Mouse (Mus musculus) hindbrain, postnatal 0 days (tissue): ENCODE data around the gene Spin1. TPM values are rescaled to one million over a fixed set of nuclear protein-coding genes. Genes with fewer than 3 reads are reported as not detected.

Experiments used
- ATAC-seq: fragments of 200-750 bp; cut with Nextera tagmentation; 2 replicates; pipeline ENCODE4 v1.8.0; 2017; ENCODE audit warnings: mild to moderate bottlenecking, moderate TSS enrichment, moderate library complexity
- DNase-seq: peaks from one replicate; pipeline ENCODE4 v3.0.0-alpha.2; 2015; ENCODE audit warnings: low spot score
- H3K27ac ChIP-seq: fragments of 300-500 bp; sonication (generic); 2 replicates; pipeline ENCODE4 v1.5.1; 2014; ENCODE audit warnings: mild to moderate bottlenecking
- H3K27me3 ChIP-seq: fragments of 300-500 bp; sonication (generic); 2 replicates; pipeline ENCODE4 v1.6.1; 2014; ENCODE audit warnings: low read length, mixed read lengths; ENCODE audit not compliant: insufficient read depth
- H3K36me3 ChIP-seq: fragments of 300-500 bp; sonication (generic); 2 replicates; pipeline ENCODE4 v1.6.1; 2014; ENCODE audit warnings: low read length, mixed read lengths; ENCODE audit not compliant: insufficient read depth
- H3K4me1 ChIP-seq: fragments of 300-500 bp; sonication (generic); 2 replicates; pipeline ENCODE4 v1.6.1; 2014; ENCODE audit warnings: antibody characterized with exemption, low read length, mixed read lengths; ENCODE audit not compliant: insufficient read depth
- H3K4me2 ChIP-seq: fragments of 300-500 bp; sonication (generic); 2 replicates; pipeline ENCODE4 v1.6.1; 2014; ENCODE audit warnings: low read depth, mild to moderate bottlenecking, low read length, moderate library complexity, mixed read lengths
- H3K4me3 ChIP-seq: fragments of 300-500 bp; sonication (generic); 2 replicates; pipeline ENCODE4 v1.5.1; 2014; ENCODE audit warnings: low read length
- H3K9ac ChIP-seq: fragments of 300-500 bp; sonication (generic); replicated peaks from 2 replicates; pipeline ENCODE4 v1.6.1; 2014; ENCODE audit warnings: mild to moderate bottlenecking, low read length, moderate library complexity, mixed read lengths
- H3K9me3 ChIP-seq: fragments of 300-500 bp; sonication (generic); 2 replicates; pipeline ENCODE4 v1.6.1; 2016; ENCODE audit warnings: low read length, mixed read lengths
- CTCF ChIP-seq: IDR thresholded peaks from 2 replicates; pipeline ENCODE4 v1.5.1; 2016; ENCODE audit warnings: antibody characterized with exemption, control low read depth, low read depth
- WGBS: fragments of 180-500 bp; shearing (Covaris S2); extraction: QIAGEN DNeasy Blood & Tissue Kit; methylation state at CpG from one replicate; pipeline ENCODE4 v1.1.7; 2014; 5-methylcytosine and 5-hydroxymethylcytosine counted together
- polyA plus RNA-seq: library from polyadenylated mRNA; unstranded; fragments of >200 nt; fragmentation: Nextera tagmentation; extraction: Ambion mirVana; gene quantifications from 2 replicates; pipeline ENCODE4 v1.2.1, GENCODE M21; 2015
- total RNA-seq: library from RNA; depleted of rRNA; stranded (reverse); fragments of >200 nt; gene quantifications from 2 replicates; pipeline ENCODE4 v1.2.3, GENCODE M21; 2014

Spin1 gene
- total and polyA plus RNA-seq, 2 experiments from 2014 or later, result 131 to 174 TPM

DNA sequence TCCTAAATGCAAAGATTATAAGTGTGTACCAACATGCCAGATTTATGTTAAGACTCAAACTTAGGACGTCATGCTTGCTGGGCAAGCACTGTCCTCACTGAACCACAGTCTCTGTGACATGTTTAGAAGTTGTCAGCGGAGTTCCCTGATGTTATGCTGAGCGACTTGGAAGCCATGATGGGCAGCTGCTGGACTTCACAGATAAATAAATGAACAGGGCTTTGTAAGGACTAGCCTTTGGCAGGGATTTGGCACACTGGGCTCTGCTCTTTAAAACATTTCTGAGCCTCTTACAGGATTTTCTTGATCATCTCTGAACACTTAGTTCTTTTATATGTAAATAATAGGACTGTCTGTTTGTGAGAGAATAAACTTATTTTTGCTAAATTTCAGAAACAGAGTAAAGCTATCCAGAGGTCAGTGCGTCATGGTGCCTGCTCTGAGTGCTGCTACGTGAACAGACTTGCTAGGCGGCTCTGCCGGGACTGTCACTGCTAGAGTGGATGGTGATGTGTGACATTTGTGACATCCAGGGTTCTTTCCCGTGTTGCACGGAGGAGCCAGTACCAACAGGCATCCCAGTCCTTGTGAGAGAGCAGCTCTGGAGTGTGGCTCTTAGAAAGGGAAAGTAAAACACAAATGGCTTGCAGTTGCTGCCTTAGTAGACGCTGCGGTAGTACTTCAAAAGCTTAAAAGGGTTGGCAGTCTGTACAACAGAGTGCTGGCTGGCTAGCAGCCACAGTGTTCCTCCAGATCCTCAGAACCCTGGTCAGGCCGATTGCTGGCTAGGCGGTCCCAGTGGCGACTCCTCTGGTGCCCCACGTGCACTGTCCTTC lies 54.7 kb downstream of the Spin1 start:
- peak; percentile 61; the same call in 1 of the 2 replicates for ATAC-seq
- H3K27me3 ChIP-seq, result no peaks in the 10 kb centered on the region
- no peak overlapping the region for H3K9ac ChIP-seq
- H3K4me1 ChIP-seq, result no peaks in the 10 kb centered on the region
- H3K36me3 ChIP-seq, result peaks cover 8% of the 10 kb centered on the region; the same call in 1 of the 2 replicates
- no peak overlapping the region for H3K4me3 ChIP-seq
- no peaks in the 10 kb centered on the region for H3K9me3 ChIP-seq
- DNase-seq, result peak; percentile 48
- no peak for TF ChIP-seq CTCF
- no peak overlapping the region for H3K27ac ChIP-seq
- no peak overlapping the region for H3K4me2 ChIP-seq
- 73% methylated on average over 15 of the region's 15 CpGs for WGBS

- Histone ChIP-seq H3K9ac (no peak overlapping the region), H3K36me3 (peaks cover 7% of the 10 kb centered on the region; the same call in 1 of the 2 replicates), H3K4me2 (no peak overlapping the region), H3K4me3 (no peak overlapping the region), H3K27me3 (no peaks in the 10 kb centered on the region), H3K27ac (no peak overlapping the region), H3K4me1 (no peaks in the 10 kb centered on the region), H3K9me3 (no peaks in the 10 kb centered on the region)
- ATAC-seq (no peak), DNase-seq (no peak)
- no peak for TF ChIP-seq CTCF
- WGBS, result 87% methylated on average over 6 of the region's 6 CpGs
These were observed 55.3 kb downstream of the Spin1 start for GRCm38 (mm10) chr13:51156014-51156386.

- Histone ChIP-seq H3K9me3 (no peaks in the 10 kb centered on the region), H3K9ac (no peak overlapping the region), H3K4me2 (no peak overlapping the region), H3K36me3 (peaks cover 7% of the 10 kb centered on the region; the same call in 1 of the 2 replicates), H3K4me3 (no peak overlapping the region), H3K27me3 (no peaks in the 10 kb centered on the region), H3K27ac (no peak overlapping the region), H3K4me1 (no peaks in the 10 kb centered on the region)
- WGBS, result 78% methylated on average over 3 of the region's 3 CpGs
- DNase-seq (no peak), ATAC-seq (no peak)
- no peak for TF ChIP-seq CTCF
These were observed 56.6 kb downstream of the Spin1 start for GRCm38 (mm10) chr13:51157291-51157690.

- no peak overlapping the region for H3K4me3 ChIP-seq
- WGBS, result 78% methylated on average over 2 of the region's 2 CpGs
- H3K9ac ChIP-seq, result no peak overlapping the region
- H3K9me3 ChIP-seq, result no peaks in the 10 kb centered on the region
- DNase-seq (no peak), ATAC-seq (no peak)
- H3K36me3 ChIP-seq, result no peaks in the 10 kb centered on the region
- no peak for TF ChIP-seq CTCF
- no peak overlapping the region for H3K4me2 ChIP-seq
- H3K27ac ChIP-seq, result no peak overlapping the region
- no peaks in the 10 kb centered on the region for H3K27me3 ChIP-seq
- no peaks in the 10 kb centered on the region for H3K4me1 ChIP-seq
These were observed 61.0 kb downstream of the Spin1 start for GRCm38 (mm10) chr13:51161672-51162071.

DNA sequence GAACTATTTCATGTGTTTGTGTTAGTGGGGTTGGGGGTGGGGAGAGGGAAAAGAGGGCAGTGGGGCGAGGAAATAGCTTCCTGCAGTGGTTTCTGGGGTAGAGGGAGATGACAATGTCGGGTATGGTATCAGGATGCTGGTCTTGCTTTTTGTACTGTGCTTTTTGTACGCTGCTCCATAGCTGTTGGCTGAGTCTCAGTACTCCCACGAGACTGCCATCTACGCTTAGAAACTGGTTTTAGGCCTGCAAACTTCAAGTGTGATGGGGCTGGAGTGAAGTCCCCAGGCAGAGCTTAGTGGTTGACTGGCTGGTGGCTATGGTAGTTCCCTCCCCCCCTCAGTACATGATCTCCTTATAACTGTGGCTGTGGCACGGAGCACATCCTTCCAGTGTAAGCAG lies 61.6 kb downstream of the Spin1 start:
- ATAC-seq (no peak), DNase-seq (no peak)
- Histone ChIP-seq H3K9ac (no peak overlapping the region), H3K36me3 (no peaks in the 10 kb centered on the region), H3K4me3 (no peak overlapping the region), H3K27me3 (no peaks in the 10 kb centered on the region), H3K9me3 (no peaks in the 10 kb centered on the region), H3K4me1 (no peaks in the 10 kb centered on the region), H3K4me2 (no peak overlapping the region), H3K27ac (no peak overlapping the region)
- WGBS, result 84% methylated on average over 6 of the region's 6 CpGs
- no peak for TF ChIP-seq CTCF

GRCm38 (mm10) chr13:51166711-51167110 lies 66.0 kb downstream of the Spin1 start:
- Histone ChIP-seq H3K4me3 (no peak overlapping the region), H3K9me3 (no peaks in the 10 kb centered on the region), H3K36me3 (no peaks in the 10 kb centered on the region), H3K27me3 (no peaks in the 10 kb centered on the region), H3K9ac (no peak overlapping the region), H3K4me2 (no peak overlapping the region), H3K4me1 (0 out of 2 replicates have a peak, but pooled peaks cover 4% of the 10 kb centered on the region), H3K27ac (no peak overlapping the region)
- no peak for ATAC-seq
- DNase-seq, result no peak
- TF ChIP-seq CTCF, result no peak
- WGBS, result 77% methylated on average over 11 of the region's 11 CpGs

DNA sequence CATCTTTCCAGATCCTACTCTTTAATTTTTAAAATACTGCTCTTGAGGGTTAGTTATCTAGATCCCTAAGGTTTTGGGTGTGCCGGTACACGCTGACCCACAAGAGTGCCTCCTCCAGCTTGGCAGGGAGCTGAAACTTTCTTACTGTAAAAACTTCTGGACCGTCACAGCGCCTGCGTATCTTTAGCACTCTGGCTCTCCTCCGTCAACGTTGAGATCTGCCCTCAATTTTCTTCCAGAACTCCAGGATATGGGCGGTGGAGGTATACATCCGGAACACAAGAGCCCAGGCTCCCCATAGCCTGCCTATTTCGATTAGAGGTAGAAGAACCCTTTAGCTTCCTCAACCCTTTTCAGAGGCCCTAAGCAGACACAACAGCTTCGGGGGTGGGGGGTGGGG lies 69.5 kb downstream of the Spin1 start:
- Histone ChIP-seq H3K27ac (no peak overlapping the region), H3K36me3 (no peaks in the 10 kb centered on the region), H3K4me3 (peak overlapping the region; percentile 42), H3K27me3 (no peaks in the 10 kb centered on the region), H3K4me2 (peak overlapping the region; percentile 78), H3K9ac (no peak overlapping the region), H3K9me3 (no peaks in the 10 kb centered on the region), H3K4me1 (0 out of 2 replicates have a peak, but pooled peaks cover 6% of the 10 kb centered on the region)
- ATAC-seq, result no peak; the same call in 1 of the 2 replicates
- TF ChIP-seq CTCF, result no peak
- 32% methylated on average over 11 of the region's 11 CpGs for WGBS
- no peak for DNase-seq
